Mouse (Mus musculus) mouse embryonic stem cell (cell line): Measurements from ENCODE around the gene Col15a1.

Experiments used
- in situ Hi-C, 2 experiments: fragments of 300-500 bp; cut with MboI; formaldehyde crosslinking; loops; 1 replicate in 1 of 2; 3 replicates in 1 of 2; pipeline ENCODE4 v1.14.3; 2019 to 2020; ENCODE audit warnings: low sequenced_read_pairs in 2 of 2, low pct_unique_long_range_greater_than_20kb in 1 of 2, mixed read lengths in 1 of 2; ENCODE audit not compliant: unreplicated experiment in 1 of 2

Col15a1 gene

GRCm38 (mm10) chr4:47252627-47253026 is 44.7 kb downstream of the Col15a1 start:
- in situ Hi-C loops, result no loop called here

GRCm38 (mm10) chr4:47255641-47256040 is 47.7 kb downstream of the Col15a1 start:
- in situ Hi-C loops, result no loop called here

GRCm38 (mm10) chr4:47258201-47258600 is 50.2 kb downstream of the Col15a1 start:
- in situ Hi-C loops, result no loop called here

GRCm38 (mm10) chr4:47261049-47261448 is 53.1 kb downstream of the Col15a1 start:
- in situ Hi-C loops, result no loop called here

GRCm38 (mm10) chr4:47261919-47262318 is 54.0 kb downstream of the Col15a1 start:
- in situ Hi-C loops, result no loop called here

- in situ Hi-C loops, result no loop called here
Observed at GRCm38 (mm10) chr4:47265555-47265954, 57.6 kb downstream of the Col15a1 start.

- in situ Hi-C loops, result no loop called here
Observed at GRCm38 (mm10) chr4:47272452-47273130, 64.6 kb downstream of the Col15a1 start.

GRCm38 (mm10) chr4:47273795-47274194 is 65.8 kb downstream of the Col15a1 start:
- in situ Hi-C loops, result no loop called here

GRCm38 (mm10) chr4:47274911-47275310 is 67.0 kb downstream of the Col15a1 start:
- in situ Hi-C loops, result no loop called here

- in situ Hi-C loops, result no loop called here
Observed at GRCm38 (mm10) chr4:47278397-47278796, 70.4 kb downstream of the Col15a1 start.

- in situ Hi-C loops, result no loop called here
Observed at GRCm38 (mm10) chr4:47279085-47279707, 71.2 kb downstream of the Col15a1 start.

- in situ Hi-C loops, result no loop called here
Observed at GRCm38 (mm10) chr4:47280126-47280525, 72.2 kb downstream of the Col15a1 start.

- in situ Hi-C loops, result no loop called here
Observed at GRCm38 (mm10) chr4:47281920-47282682, 74.1 kb downstream of the Col15a1 start.

GRCm38 (mm10) chr4:47284311-47284710 is 76.3 kb downstream of the Col15a1 start:
- in situ Hi-C loops, result no loop called here

GRCm38 (mm10) chr4:47284874-47285273 is 76.9 kb downstream of the Col15a1 start:
- in situ Hi-C loops, result no loop called here

- in situ Hi-C loops, result no loop called here
Observed at GRCm38 (mm10) chr4:47286599-47287147, 78.7 kb downstream of the Col15a1 start.

- in situ Hi-C loops, result no loop called here
Observed at GRCm38 (mm10) chr4:47287468-47287867, 79.5 kb downstream of the Col15a1 start.

- in situ Hi-C loops, result no loop called here
Observed at GRCm38 (mm10) chr4:47288306-47288705, 80.3 kb downstream of the Col15a1 start.

GRCm38 (mm10) chr4:47289526-47289925 is 81.6 kb downstream of the Col15a1 start:
- in situ Hi-C loops, result no loop called here
